Mouse (Mus musculus) forebrain, postnatal 0 days (tissue): Measurements from ENCODE around the gene Dhps. TPM values are rescaled to one million over a fixed set of nuclear protein-coding genes. Genes with fewer than 3 reads are reported as not detected.

Source experiments
- ATAC-seq: fragments of 200-750 bp; cut with Nextera tagmentation; 2 replicates; pipeline ENCODE4 v1.8.0; 2017; ENCODE audit warnings: mild to moderate bottlenecking, moderate library complexity
- DNase-seq: peaks from one replicate; pipeline ENCODE4 v3.0.0-alpha.2; 2015
- H3K27ac ChIP-seq: fragments of 300-500 bp; sonication (generic); 2 replicates; pipeline ENCODE4 v1.5.1; 2014; ENCODE audit warnings: low read depth, mild to moderate bottlenecking, antibody characterized with exemption, low read length, moderate library complexity, mixed read lengths
- H3K27me3 ChIP-seq: fragments of 300-500 bp; sonication (generic); 2 replicates; pipeline ENCODE4 v1.6.1; 2014; ENCODE audit warnings: mild to moderate bottlenecking, low read length, mixed read lengths; ENCODE audit not compliant: insufficient read depth
- H3K36me3 ChIP-seq: fragments of 300-500 bp; sonication (generic); 2 replicates; pipeline ENCODE4 v1.6.1; 2014; ENCODE audit warnings: mild to moderate bottlenecking, moderate library complexity; ENCODE audit not compliant: insufficient read depth
- H3K4me1 ChIP-seq: fragments of 300-500 bp; sonication (generic); 2 replicates; pipeline ENCODE4 v1.6.1; 2014; ENCODE audit warnings: antibody characterized with exemption; ENCODE audit not compliant: insufficient read depth
- H3K4me2 ChIP-seq: fragments of 300-500 bp; sonication (generic); 2 replicates; pipeline ENCODE4 v1.6.1; 2014; ENCODE audit warnings: low read depth, mild to moderate bottlenecking, moderate library complexity
- H3K4me3 ChIP-seq: fragments of 300-500 bp; sonication (generic); 2 replicates; pipeline ENCODE4 v1.5.1; 2014; ENCODE audit warnings: low read depth, low read length, mixed read lengths
- H3K9ac ChIP-seq: fragments of 300-500 bp; sonication (generic); 2 replicates; pipeline ENCODE4 v1.6.1; 2014; ENCODE audit warnings: mild to moderate bottlenecking
- H3K9me3 ChIP-seq: fragments of 300-500 bp; sonication (generic); 2 replicates; pipeline ENCODE4 v1.6.1; 2016; ENCODE audit warnings: low read length
- CTCF ChIP-seq: sonication (generic); IDR thresholded peaks from 2 replicates; pipeline ENCODE4 v1.5.1; 2016; ENCODE audit warnings: antibody characterized with exemption, control low read depth, low read depth
- WGBS: fragments of 180-500 bp; shearing (Covaris S2); extraction: QIAGEN DNeasy Blood & Tissue Kit; methylation state at CpG from one replicate; pipeline ENCODE4 v1.1.7; 2014; 5-methylcytosine and 5-hydroxymethylcytosine counted together
- polyA plus RNA-seq: library from polyadenylated mRNA; unstranded; fragments of >200 nt; fragmentation: Nextera tagmentation; extraction: Ambion mirVana; gene quantifications from 2 replicates; pipeline ENCODE4 v1.2.1, GENCODE M21; 2015
- total RNA-seq: library from RNA; depleted of rRNA; stranded (reverse); fragments of >200 nt; gene quantifications from 2 replicates; pipeline ENCODE4 v1.2.3, GENCODE M21; 2014

The Dhps gene
- total and polyA plus RNA-seq, 2 experiments from 2014 or later: 63.1 to 118 TPM

- peak within 1 kb of the TSS; percentile 79 for H3K4me2 ChIP-seq
- peak; percentile 93 for ATAC-seq
- H3K4me1 ChIP-seq: peaks cover 16% of the 10 kb centered on the region
- no peak within 1 kb of the TSS for H3K27ac ChIP-seq
- 3% methylated on average over 30 of the region's 30 CpGs for WGBS
- H3K4me3 ChIP-seq: peak within 1 kb of the TSS; percentile 65
- TF ChIP-seq CTCF: peak; percentile 55
- no peaks in the 10 kb centered on the region for H3K27me3 ChIP-seq
- peaks cover 16% of the 10 kb centered on the region for H3K36me3 ChIP-seq
- H3K9ac ChIP-seq: peak within 1 kb of the TSS; percentile 74
- H3K9me3 ChIP-seq: no peaks in the 10 kb centered on the region
- DNase-seq: peak; percentile 84
These were observed 11.7 kb downstream of the Dhps start, which contains the start of gene Man2b1 for GRCm38 (mm10) chr8:85083108-85083813. TSS of gene Man2b1 (plus strand) at chr8:85083270.

- no peak overlapping the region for H3K9ac ChIP-seq
- no peaks in the 10 kb centered on the region for H3K9me3 ChIP-seq
- no peak overlapping the region for H3K27ac ChIP-seq
- ATAC-seq (no peak), DNase-seq (no peak)
- no peak overlapping the region for H3K4me2 ChIP-seq
- no peak overlapping the region for H3K4me3 ChIP-seq
- H3K36me3 ChIP-seq: peaks cover 16% of the 10 kb centered on the region
- H3K4me1 ChIP-seq: peaks cover 14% of the 10 kb centered on the region
- WGBS: 89% methylated on average over 8 of the region's 8 CpGs
- no peaks in the 10 kb centered on the region for H3K27me3 ChIP-seq
- no peak for TF ChIP-seq CTCF
These were observed 13.1 kb downstream of the Dhps start for GRCm38 (mm10) chr8:85084633-85085032.

GRCm38 (mm10) chr8:85086238-85086637, 14.7 kb downstream of the Dhps start:
- DNase-seq: no peak
- WGBS: 83% methylated on average over 3 of the region's 3 CpGs

GRCm38 (mm10) chr8:85088771-85089170, 17.2 kb downstream of the Dhps start:
- H3K9me3 ChIP-seq: no peaks in the 10 kb centered on the region
- no peak overlapping the region for H3K4me3 ChIP-seq
- ATAC-seq: no peak
- no peak for TF ChIP-seq CTCF
- H3K9ac ChIP-seq: no peak overlapping the region
- H3K36me3 ChIP-seq: peaks cover 26% of the 10 kb centered on the region
- WGBS: 60% methylated on average over 2 of the region's 2 CpGs
- no peak overlapping the region for H3K27ac ChIP-seq
- no peak overlapping the region for H3K4me2 ChIP-seq
- no peaks in the 10 kb centered on the region for H3K27me3 ChIP-seq
- H3K4me1 ChIP-seq: no peaks in the 10 kb centered on the region
- no peak for DNase-seq

More at GRCm38 (mm10) chr8:85086238-85086637, 14.7 kb downstream of the Dhps start:
- no peak overlapping the region for H3K9ac ChIP-seq
- H3K27me3 ChIP-seq: no peaks in the 10 kb centered on the region
- no peak for TF ChIP-seq CTCF
- no peak overlapping the region for H3K27ac ChIP-seq
- H3K4me3 ChIP-seq: no peak overlapping the region
- no peaks in the 10 kb centered on the region for H3K9me3 ChIP-seq
- H3K36me3 ChIP-seq: peaks cover 16% of the 10 kb centered on the region
- ATAC-seq: no peak
- peaks cover 9% of the 10 kb centered on the region; the same call in 1 of the 2 replicates for H3K4me1 ChIP-seq
- no peak overlapping the region for H3K4me2 ChIP-seq

GRCm38 (mm10) chr8:85090856-85091255, 19.3 kb downstream of the Dhps start:
- Histone ChIP-seq H3K27ac (no peak overlapping the region), H3K36me3 (peaks cover 38% of the 10 kb centered on the region), H3K4me2 (no peak overlapping the region), H3K9ac (no peak overlapping the region), H3K4me1 (no peaks in the 10 kb centered on the region), H3K4me3 (no peak overlapping the region), H3K27me3 (no peaks in the 10 kb centered on the region), H3K9me3 (no peaks in the 10 kb centered on the region)
- no peak for TF ChIP-seq CTCF
- DNase-seq (no peak), ATAC-seq (no peak)
- 94% methylated on average over 11 of the region's 11 CpGs for WGBS

- no peaks in the 10 kb centered on the region for H3K9me3 ChIP-seq
- 40% methylated on average over 21 of the region's 21 CpGs for WGBS
- H3K27ac ChIP-seq: no peak overlapping the region
- H3K9ac ChIP-seq: no peak overlapping the region
- no peaks in the 10 kb centered on the region for H3K27me3 ChIP-seq
- no peaks in the 10 kb centered on the region for H3K4me1 ChIP-seq
- no peak overlapping the region for H3K4me2 ChIP-seq
- DNase-seq (no peak), ATAC-seq (no peak)
- no peak overlapping the region for H3K4me3 ChIP-seq
- no peak for TF ChIP-seq CTCF
- H3K36me3 ChIP-seq: peaks cover 44% of the 10 kb centered on the region
These were observed 20.1 kb downstream of the Dhps start for GRCm38 (mm10) chr8:85091526-85092090.

GRCm38 (mm10) chr8:85095051-85095450, 23.5 kb downstream of the Dhps start:
- Histone ChIP-seq H3K27ac (no peak overlapping the region), H3K36me3 (peaks cover 46% of the 10 kb centered on the region), H3K9me3 (no peaks in the 10 kb centered on the region), H3K4me3 (no peak overlapping the region), H3K4me1 (no peaks in the 10 kb centered on the region), H3K4me2 (no peak overlapping the region), H3K27me3 (no peaks in the 10 kb centered on the region), H3K9ac (no peak overlapping the region)
- ATAC-seq (no peak), DNase-seq (no peak)
- TF ChIP-seq CTCF: no peak
- WGBS: 94% methylated on average over 13 of the region's 13 CpGs
